Mouse (Mus musculus) cerebellum, postnatal 4 days (tissue): ENCODE results near the gene Clec2e.
A peak's percentile ranks its signal among the peaks of the same experiment; 100 is the strongest.

Experiments
- DNase-seq, 2 experiments: peaks; one replicate each; pipeline ENCODE4 v3.0.0; 2022; ENCODE audit warnings: low spot score in 2 of 2, mixed read lengths in 1 of 2

The Clec2e gene

DNA sequence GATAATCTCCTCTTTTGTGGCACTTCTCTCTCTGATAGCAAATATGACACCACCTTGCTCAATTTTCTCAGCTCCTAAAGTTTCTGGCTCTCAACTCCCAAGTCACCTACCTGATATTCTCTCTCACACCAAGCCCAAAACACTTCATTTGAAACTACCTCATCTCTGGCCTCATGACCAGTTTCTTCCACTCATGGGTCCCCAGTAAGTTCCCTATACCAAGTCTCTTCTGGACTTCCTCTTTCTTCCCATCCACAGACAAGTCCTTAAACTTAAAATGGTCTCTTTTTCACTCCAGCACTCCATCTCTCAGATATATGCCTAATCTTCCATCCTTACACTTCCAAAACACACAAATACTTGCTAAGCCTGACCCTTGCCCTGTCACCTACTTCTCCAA lies 42.7 kb downstream of the Clec2e start:
- DNase-seq, result no peak

DNA sequence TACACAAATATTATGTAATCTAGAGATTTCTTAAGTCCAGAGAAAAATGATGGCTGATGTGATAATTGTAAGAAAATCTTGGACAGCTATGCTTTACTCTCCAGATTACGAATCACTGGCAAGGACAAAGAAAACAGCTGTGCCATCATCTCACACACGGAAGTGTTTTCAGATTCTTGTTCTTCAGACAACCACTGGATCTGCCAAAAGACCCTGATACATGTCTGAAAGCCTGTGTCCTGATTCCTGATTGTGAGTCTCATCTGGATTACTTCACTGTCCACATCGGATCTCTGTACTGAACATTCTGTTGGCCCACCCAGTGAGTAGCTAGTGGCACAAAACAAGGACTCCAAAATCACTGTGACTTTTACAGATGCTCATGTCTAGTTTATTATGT lies 44.5 kb downstream of the Clec2e start:
- no peak for DNase-seq

DNA sequence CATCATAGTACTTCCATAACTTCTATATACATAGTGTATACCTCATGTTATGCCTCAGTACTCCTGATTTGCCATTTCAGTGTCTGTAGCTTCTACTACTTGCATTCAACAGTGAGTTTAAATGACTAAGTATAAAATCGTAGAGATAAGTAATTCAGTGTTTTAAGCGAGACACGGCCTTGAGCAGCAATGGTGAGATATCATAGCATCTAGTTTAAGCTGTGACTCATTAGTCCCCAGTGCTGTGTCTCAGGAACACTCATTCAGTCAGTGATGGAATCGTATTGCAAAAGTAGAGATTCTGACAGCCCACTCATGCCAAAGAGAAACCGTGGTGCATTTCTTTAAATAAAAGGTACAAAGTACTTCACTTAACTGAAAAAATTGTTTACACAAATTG lies 49.0 kb downstream of the Clec2e start:
- DNase-seq, result no peak

DNA sequence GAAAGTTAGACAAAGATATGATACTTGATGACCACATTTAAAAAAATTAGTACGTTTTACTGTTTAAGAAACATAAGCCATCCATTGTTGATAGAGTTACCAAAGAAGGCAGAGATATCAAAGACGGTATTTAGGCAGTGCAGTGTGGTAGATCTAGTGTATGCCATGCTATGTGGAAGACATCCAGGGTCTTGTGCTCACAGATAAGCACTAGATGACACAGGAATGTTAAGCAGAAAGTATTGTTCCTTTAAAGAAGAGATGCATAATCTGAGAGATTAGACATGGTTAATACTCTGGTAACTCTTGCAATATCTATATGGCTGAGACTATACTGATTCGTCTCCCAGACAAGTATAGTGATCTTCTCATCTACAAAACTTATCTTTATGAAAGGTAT lies 49.6 kb downstream of the Clec2e start:
- DNase-seq, result no peak

DNA sequence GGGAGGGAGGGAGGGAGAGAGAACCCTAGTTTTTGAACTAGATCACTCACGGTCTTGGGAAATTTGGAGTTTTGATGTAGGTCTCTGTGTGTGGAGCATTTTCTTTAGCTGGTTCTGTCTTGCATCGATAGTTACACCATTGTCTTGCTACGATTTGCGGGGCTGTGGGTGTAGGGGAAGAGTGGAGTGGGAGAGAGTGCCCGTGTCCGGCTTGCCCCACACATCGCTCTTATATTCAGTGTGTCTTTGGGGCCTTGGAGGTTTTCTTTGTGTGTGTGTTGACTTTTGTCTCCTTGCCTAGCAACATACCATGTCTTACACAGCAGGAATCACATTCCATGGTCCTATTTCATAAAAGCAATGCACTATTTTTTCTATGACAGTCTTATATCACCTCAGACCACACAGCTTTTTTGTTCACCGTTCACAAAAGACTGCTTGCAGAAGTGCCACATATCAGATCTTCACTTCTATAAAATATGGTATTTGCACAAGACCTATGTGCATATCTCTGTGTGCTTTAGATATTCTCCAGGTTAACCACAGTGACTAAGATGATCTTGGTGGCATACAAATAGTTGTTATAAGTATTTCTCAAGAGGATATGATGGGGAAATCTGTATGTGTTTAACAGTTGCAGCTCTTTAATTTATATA lies 51.0 kb downstream of the Clec2e start:
- no peak for DNase-seq

DNA sequence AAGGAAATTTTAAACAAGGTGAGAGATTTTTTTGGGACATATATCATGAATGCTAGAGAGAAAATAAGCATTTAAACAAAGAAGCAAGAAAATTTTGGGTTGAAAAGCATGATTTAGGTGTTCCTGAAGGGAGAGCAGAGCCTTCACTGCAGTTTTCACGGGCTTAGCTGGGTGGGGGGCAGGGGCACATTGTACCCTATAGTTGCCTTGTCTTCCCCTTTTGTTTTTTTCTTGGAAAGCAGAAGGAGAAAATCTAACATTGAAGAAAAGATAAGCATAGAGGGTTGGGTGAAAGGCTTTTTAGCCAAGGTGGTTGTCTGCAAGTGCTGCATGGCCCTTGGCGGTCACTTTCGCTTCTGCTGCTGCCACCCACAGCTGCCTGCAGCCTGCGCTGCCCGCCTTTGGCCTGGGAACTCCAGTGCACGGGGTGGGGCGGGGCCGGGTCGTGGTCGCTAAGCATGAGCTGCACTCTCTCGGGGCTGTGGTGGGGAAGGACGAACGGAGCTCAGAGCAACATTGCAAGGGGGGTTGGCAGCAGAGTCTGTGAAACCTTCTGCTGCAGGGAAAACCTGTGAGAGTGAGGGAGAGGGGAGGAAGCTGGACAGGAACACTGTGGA lies 51.7 kb downstream of the Clec2e start:
- peak; percentile 37 to 39 for DNase-seq

GRCm38 (mm10) chr6:129048381-129048780 lies 52.3 kb downstream of the Clec2e start:
- DNase-seq, result no peak

- no peak for DNase-seq
Observed at GRCm38 (mm10) chr6:129045601-129046000, 55.1 kb downstream of the Clec2e start, which contains the start of gene Klrb1f. Gene Klrb1f, plus strand, starts transcription at chr6:129045901.

DNA sequence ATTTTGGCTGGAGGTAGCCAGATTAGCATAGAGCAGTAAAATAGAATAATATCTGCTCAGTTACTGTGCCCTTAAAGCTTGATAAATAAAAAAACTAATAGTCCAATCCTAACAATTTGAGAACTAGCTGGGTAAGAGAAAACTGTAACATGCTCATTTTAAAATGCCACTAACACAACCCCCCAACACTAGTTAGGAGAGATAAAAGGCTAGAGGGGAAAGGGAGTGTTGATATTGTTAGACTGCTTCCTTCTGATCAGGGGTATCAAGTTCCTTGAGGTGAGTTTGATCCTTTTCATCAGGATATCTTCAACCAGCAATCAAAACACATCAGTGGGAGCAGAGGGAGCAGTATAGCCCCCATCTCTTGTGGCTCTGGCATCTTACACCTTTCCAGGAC lies 58.2 kb downstream of the Clec2e start:
- DNase-seq, result no peak
